Mouse (Mus musculus) thymus, postnatal 36 days (tissue): ENCODE measurements at regions not wholly inside any gene's neighbourhood (a gene's known extent, or its start where the extent isn't known, plus 50 kb on each side); places are given as distances from the start of the nearest gene placed in this dataset.
"Not testable (repeated sequence)": the region's sequence is repeated elsewhere in the genome, so short reads cannot be mapped to it uniquely, and the experiment has no call there.

Experiments
- DNase-seq, 2 experiments: peaks; one replicate each; pipeline ENCODE4 v3.0.0; 2022; ENCODE audit warnings: mixed read lengths in 2 of 2

DNA sequence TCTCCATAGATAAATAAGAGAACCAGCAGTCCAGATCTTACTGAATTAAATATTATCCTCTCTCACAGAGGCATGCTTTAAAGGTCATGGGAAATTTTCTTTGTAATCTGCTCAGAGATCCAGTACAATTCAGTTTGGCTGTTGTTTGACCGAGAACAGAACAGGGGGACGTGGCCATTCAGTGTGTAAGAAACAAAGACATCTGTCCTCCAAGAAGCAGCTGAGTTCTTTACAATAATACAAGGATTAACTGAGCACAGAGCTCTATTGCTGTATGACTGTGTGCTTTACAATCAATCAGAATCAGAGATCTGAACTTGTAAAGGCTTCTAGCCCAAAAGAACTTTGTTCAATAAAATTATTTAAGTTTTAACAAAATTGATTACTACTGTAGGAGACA lies 287.6 kb upstream of the Cntn5 start:
- no peak for DNase-seq

DNA sequence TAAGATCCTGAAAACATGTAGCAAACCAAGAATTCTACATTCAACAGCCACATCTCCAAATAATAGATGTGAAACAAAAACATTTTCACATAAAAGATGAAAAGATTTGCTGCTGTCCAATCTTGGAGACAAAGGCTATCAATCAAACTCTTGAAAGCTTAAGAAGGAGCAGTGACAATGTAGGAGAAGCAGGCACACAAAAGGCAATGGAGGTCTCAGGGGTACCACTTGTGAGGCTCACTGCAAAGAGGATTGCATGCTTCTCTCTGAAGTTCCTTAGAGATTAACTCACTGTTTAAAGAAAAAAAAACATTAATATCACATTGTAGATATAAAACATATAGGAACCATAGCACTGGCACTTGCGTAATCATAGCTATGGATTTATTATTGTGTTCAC lies 241.2 kb upstream of the Cntn5 start:
- no peak for DNase-seq

DNA sequence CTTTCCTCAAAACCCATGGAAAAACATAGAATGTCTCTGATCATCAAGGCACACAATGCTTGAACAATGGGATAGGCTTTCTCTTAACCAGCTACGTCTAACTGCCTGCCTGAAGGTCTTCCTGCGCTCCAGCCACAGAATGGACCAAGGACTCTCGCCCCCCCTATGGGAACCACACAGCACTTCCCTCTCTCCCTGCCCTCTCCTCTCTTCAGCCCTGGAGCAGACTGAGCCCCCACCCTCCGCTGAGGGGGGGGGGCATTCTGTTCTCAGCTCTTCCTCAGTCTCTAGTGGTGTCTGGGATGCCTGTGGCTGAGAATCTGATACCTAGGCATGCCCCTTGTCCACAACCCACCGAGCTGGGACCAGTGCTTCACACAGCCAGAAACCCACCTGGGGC lies 222.3 kb upstream of the Cntn5 start:
- DNase-seq: no peak

DNA sequence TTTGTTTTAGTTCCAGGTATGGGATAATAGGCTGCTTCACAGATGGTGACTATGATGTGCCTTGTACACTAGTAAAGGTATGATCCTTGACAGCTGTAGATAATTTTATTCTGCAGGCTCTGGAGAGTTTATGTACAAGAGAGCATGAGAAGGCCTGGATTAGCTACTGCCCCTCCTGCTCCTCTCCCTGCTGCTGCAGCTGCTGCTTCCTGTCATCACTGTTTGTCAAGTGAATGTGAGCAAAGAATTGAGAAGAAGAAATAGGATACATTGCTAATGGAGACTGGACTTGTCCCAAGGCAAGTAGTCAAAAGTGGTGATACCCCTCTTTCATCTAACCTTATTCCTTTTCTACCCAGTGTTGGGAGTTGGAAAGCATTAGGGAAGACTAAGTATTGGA lies 214.6 kb upstream of the Cntn5 start:
- DNase-seq: no peak

DNA sequence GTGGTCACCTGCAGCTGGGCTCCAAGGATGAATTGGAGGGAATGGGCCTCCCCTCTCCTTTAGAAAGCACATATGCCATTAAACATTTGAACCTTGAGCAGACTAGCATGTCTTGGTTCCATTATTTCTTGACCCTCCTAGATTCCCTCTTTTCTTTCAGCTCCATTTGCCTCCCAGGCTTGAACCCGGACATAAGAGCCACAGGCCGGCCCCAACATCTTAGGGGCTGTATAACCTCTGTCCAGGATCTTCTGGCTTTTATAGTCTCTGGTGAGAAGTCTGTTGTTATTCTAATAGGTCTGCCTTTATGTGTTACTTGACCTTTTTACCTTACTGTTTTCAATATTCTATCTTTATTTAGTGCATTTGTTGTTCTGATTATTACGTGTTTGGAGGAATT lies 203.3 kb upstream of the Cntn5 start:
- not testable (repeated sequence) for DNase-seq

DNA sequence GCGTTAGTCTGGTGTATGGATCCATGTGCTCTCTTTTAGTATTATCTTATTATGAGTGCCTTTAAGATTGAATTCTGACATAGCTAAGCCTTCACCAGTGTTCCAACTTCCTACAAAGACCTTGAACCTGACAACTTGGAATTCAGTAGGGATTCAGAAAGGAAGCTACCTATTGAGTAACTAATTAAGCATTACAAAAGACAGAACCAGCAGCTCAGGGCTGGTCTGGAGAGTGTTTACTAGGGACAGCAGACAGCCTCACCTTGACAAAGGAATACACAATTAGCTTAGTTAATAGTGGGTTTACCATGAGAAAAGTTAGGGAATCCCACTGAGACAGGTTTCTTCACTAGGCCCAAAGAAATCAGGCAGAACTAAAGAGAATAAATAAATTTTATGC lies 202.6 kb upstream of the Cntn5 start:
- not testable (repeated sequence) for DNase-seq

DNA sequence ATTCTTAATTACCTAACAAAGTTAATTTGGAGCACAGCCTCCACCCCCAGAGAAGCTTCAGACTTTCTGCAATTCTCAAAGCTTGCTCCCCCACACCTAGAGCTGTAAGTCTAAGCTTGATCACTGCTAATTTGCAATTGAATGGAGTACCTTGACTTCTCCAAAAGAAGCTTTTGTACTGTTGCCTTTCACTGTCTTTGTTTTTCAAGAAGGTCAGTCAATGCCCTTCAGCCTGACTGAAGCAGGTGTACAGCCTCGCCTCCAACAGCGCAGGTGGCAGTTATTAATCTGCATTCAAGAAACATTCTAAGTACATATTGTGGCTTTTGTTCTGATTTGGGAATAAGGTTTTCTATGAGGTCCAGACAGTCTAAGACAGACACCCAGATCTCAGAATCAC lies 201.7 kb upstream of the Cntn5 start:
- DNase-seq: no peak

DNA sequence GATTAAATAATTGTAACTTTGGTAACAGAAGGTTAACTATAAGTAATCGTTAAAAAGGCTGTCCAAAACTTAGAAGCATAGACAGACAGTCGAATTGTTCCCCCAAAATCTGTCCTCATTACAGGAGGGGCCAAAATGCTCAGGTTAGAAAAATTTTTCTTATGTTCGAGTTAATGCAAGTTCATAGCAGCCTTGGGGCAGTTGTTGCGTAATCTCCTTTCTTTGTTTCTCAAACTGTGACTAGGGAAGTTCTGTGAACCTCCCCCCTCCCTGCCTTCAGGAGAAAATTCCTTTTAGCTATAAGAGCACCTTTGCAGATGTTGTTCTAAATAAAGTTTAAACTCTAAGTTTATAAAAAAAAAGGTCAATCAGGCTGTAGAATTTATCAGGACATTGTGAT lies 198.9 kb upstream of the Cntn5 start:
- no peak for DNase-seq

DNA sequence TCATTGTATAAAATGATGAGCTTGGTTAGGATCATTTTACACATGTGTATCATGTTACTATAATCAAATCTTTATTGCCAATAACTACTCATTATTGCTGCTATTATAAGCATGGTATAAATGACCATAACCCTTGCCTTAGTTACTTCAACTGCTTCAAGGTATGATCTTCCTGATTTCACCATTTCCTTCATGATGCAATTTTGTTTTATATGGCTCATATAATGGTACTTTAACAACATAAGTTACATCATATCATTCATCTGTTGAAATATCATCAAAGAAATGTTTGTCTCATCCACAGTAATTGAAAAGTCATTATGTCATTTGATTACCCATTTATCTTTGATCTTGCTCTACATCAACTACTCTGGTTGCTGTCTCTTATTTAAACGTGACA lies 188.3 kb upstream of the Cntn5 start:
- DNase-seq: no peak

DNA sequence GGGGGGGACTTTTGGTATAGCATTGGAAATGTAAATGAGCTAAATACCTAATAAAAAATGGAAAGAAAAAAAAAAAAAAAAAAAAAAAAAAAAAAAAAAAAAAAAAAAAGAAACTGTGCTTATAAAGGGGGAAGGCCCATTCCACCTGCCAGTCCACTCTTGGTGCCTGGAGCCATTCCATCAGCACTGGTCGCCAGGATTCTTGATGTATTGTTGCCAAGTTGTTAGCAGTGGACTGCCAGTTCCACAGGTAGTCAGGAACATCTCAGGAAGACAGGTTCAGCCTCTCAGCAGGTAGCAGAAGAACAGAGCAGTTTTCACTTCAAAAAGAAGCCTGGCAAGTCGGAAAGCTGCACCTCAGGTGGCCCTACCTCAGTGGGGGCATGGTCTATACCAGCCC lies 162.6 kb upstream of the Cntn5 start:
- not testable (repeated sequence) for DNase-seq

DNA sequence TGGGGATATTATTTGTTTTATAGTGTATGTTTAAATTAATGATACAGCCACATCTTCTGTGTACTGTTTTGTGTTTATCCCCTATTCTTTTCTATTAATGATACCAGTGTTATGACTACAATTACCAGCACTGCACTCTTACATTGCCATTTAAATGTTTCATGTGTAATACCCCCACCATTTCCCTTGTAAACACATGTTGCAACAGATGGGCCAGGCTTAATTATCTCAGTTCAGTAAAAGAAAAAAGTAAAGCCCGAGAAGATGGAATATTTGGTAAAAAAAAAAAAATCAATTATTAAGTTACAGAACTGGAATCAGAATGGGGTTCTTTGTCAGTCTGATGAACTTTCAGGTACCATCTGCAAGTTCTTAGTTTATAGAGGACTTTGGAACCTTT lies 158.3 kb upstream of the Cntn5 start:
- DNase-seq: no peak
